Mouse (Mus musculus): ENCODE data around the gene S1pr4.

DNA sequence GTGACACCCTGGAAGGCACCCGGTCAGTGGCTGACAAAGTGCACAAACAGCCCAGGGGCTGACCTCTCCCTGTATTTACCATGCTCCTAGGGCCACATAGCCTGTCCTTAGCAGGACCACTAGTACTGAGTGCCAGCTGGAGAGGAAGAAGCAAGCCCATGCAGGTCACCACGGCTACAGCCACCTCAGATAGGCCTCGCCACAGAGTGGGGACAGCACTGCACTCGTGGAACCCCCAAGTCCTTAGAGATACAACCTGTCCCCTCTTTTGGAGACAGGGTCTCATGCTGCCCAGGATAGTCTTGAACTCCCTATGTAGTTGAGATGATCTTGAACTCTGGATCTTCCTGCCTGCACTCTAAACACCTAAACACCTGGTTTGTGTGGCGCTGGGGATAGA, 41.4 kb upstream of the S1pr4 start:
- TF ChIP-seq CTCF (IDR thresholded peaks at IDR 0.05; ENCODE audit: low read depth) = no peak
- TF ChIP-seq EP300 (optimal IDR thresholded peaks at IDR 0.05) = no peak
